Mouse (Mus musculus): ENCODE measurements around the gene Stx6.

The Stx6 gene

GRCm38 (mm10) chr1:155236306-155237024 lies 78.0 kb downstream of the Stx6 start:
- POLR2A ChIA-PET, result interaction anchor here in 3 of 4 experiments (0.6 to 3.3 kb wide), 8 partner anchors 8 to 598 kb away, joined by 3 to 16 read pairs (median 4); partner anchors contain the start of genes BC034090 (in 1 of the 3) and Ier5 (in 1 of the 3)
- CTCF ChIA-PET, result interaction anchor here (0.6 to 2.3 kb wide), 6 partner anchors 12 to 45 kb away, joined by 3 to 16 read pairs (median 4); no protein-coding TSS in a partner anchor

DNA sequence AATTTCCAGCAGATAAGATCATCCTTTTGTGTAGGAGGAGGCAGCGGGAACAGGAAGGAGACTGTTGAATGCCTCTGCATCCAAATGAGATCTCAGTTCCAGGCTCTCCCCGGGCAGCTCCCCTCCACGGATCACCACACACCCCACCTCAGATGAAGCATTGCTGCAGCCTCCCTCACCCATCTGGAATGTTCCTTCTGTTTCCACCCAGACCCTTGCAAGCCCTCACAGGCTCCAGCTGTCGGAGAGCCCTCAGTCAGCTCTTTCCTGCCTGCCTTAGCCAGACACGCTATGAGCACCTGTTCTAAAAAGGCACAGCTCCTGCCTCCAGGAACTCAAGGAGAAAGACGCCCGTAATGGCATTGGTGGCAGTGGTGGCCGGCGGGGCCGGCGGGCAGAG lies 78.9 kb downstream of the Stx6 start:
- CTCF ChIA-PET, result interaction anchor here (0.7 to 2.3 kb wide), 6 partner anchors 10 to 211 kb away, joined by 3 to 16 read pairs (median 4); no protein-coding TSS in a partner anchor
- POLR2A ChIA-PET, result interaction anchor here in 3 of 4 experiments (0.7 to 3.3 kb wide), 7 partner anchors 8 to 197 kb away, joined by 3 to 16 read pairs (median 4); partner anchors contain the start of gene Ier5 (in 1 of the 3)

DNA sequence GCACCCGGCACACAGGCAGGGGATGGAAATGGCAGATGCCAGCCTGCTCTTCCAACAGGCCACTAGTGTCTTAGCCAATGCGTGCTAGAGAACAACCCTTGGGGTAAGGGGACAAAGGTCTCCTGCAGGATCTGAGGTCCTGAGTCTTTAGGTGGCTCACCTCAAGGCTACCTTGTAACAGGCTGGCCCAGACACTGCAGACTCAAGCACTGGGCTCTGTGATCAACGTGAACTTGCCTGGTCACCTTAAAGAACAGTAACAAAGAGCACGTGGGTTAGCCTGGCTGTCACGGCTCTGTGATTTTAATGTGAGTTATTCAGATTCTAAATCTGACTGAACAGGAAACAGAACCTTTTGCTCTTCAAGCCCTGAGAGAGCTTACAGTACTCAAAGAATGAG lies 79.6 kb downstream of the Stx6 start:
- CTCF ChIA-PET, result interaction anchor here in 2 of 4 experiments (0.8 to 2.3 kb wide), 3 partner anchors 9 to 212 kb away, joined by 3 to 16 read pairs (median 3); no protein-coding TSS in a partner anchor
- POLR2A ChIA-PET, result interaction anchor here in 1 of 4 experiments (0.7 to 3.3 kb wide), 2 partner anchors 14 to 139 kb away, joined by 3 to 16 read pairs; partner anchors contain the start of gene Ier5

DNA sequence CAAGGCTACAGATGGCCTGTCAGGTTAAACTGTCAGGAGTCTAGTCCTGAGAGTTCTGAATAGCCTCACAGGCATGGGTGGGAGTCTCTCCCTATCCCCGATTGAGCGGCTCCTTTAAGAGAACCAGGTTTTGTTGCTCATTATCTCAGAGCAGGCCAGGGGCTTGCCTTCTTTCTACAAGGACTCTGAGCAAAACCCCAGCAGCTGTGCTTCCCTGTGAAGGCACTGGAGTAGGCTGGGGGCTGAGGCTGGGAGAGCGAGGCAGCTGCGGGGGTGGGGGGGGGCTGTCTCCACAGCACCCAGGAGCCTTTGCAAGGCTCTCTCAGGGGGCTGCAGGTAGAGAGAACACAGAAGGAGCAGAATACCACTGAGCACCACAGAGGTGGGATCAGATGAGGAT lies 80.7 kb downstream of the Stx6 start:
- ChIA-PET CTCF (interaction anchor here in 2 of 4 experiments (0.6 to 0.7 kb wide), 2 partner anchors 15 to 290 kb away, joined by 3 read pairs; no protein-coding TSS in a partner anchor), POLR2A (interaction anchor here in 1 of 4 experiments (3.3 kb wide), 1 partner anchor 140 kb away, joined by 16 read pairs; the partner anchor contains the start of gene Ier5)

- POLR2A ChIA-PET, result interaction anchor here in 3 of 4 experiments (0.5 to 0.7 kb wide), 3 partner anchors 9 to 190 kb away, joined by 3 to 4 read pairs (median 4); no protein-coding TSS in a partner anchor
- CTCF ChIA-PET, result interaction anchor here in 3 of 4 experiments (0.7 to 1.0 kb wide), 3 partner anchors 16 kb away, joined by 3 to 4 read pairs (median 3); no protein-coding TSS in a partner anchor
These were observed 81.6 kb downstream of the Stx6 start for GRCm38 (mm10) chr1:155239962-155240717.

- POLR2A ChIA-PET, result interaction anchor here in 2 of 4 experiments (0.5 to 1.0 kb wide), 4 partner anchors 8 to 185 kb away, joined by 3 to 4 read pairs (median 4); no protein-coding TSS in a partner anchor
- CTCF ChIA-PET, result interaction anchor here in 3 of 4 experiments (1.0 to 1.5 kb wide), 4 partner anchors 11 to 40 kb away, joined by 3 to 4 read pairs (median 3); no protein-coding TSS in a partner anchor
These were observed 83.4 kb downstream of the Stx6 start for GRCm38 (mm10) chr1:155241701-155242487.

GRCm38 (mm10) chr1:155242488-155242745 lies 83.9 kb downstream of the Stx6 start:
- ChIA-PET CTCF (interaction anchor here in 3 of 4 experiments (1.0 to 1.5 kb wide), 3 partner anchors 11 to 18 kb away, joined by 3 to 4 read pairs (median 3); no protein-coding TSS in a partner anchor), POLR2A (interaction anchor here in 2 of 4 experiments (0.5 to 1.0 kb wide), 4 partner anchors 9 to 186 kb away, joined by 3 to 4 read pairs (median 4); no protein-coding TSS in a partner anchor)

GRCm38 (mm10) chr1:155243797-155244770 lies 85.6 kb downstream of the Stx6 start, which contains the start of gene BC034090:
BC034090 (minus strand) TSS chr1:155244444.
- ChIA-PET POLR2A (interaction anchor here in 3 of 4 experiments (0.5 to 2.4 kb wide), 26 partner anchors 7 to 314 kb away, joined by 3 to 7 read pairs (median 4); partner anchors contain the start of genes Ier5 (in 3 of the 3) and Acbd6 (in 1 of the 3)), CTCF (interaction anchor here in 3 of 4 experiments (1.3 to 2.1 kb wide), 7 partner anchors 10 to 293 kb away, joined by 3 to 13 read pairs (median 3); no protein-coding TSS in a partner anchor)

GRCm38 (mm10) chr1:155244771-155245211 lies 86.3 kb downstream of the Stx6 start:
- ChIA-PET POLR2A (interaction anchor here in 3 of 4 experiments (0.5 to 2.4 kb wide), 27 partner anchors 8 to 314 kb away, joined by 3 to 7 read pairs (median 4); partner anchors contain the start of genes Ier5 (in 3 of the 3) and Acbd6 (in 1 of the 3)), CTCF (interaction anchor here in 3 of 4 experiments (0.5 to 2.1 kb wide), 9 partner anchors 11 to 477 kb away, joined by 3 to 13 read pairs (median 4); no protein-coding TSS in a partner anchor)

DNA sequence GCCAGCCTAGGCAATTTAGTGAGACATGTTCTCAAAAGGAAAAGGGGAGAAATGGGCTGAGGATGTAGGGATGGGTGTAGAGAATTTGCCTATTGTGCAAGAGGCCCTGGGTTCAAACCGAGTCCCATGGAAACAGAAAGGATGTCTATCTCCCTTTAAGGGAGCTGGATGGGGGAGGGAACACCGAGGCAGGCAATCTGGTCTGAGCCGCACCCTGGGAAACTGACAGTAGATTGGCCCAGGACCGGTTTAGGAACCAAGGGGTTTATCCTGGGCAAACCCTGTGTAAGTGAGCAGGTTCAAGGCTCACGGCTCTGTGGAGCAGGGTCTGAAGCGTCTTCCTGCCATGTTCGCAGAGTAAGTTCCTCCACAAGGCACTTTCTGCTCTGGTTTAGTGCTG lies 87.0 kb downstream of the Stx6 start:
- ChIA-PET POLR2A (interaction anchor here in 3 of 4 experiments (0.5 to 2.4 kb wide), 13 partner anchors 9 to 313 kb away, joined by 3 to 7 read pairs (median 4); partner anchors contain the start of gene Ier5 (in 3 of the 3)), CTCF (interaction anchor here in 2 of 4 experiments (0.6 to 2.1 kb wide), 4 partner anchors 11 to 476 kb away, joined by 3 to 12 read pairs (median 5); no protein-coding TSS in a partner anchor)

GRCm38 (mm10) chr1:155247441-155247840 lies 88.9 kb downstream of the Stx6 start:
- CTCF ChIA-PET, result interaction anchor here in 3 of 4 experiments (0.8 to 1.9 kb wide), 4 partner anchors 9 to 34 kb away, joined by 3 to 5 read pairs (median 4); no protein-coding TSS in a partner anchor

GRCm38 (mm10) chr1:155248041-155248440 lies 89.5 kb downstream of the Stx6 start:
- CTCF ChIA-PET, result interaction anchor here in 2 of 4 experiments (0.8 to 1.9 kb wide), 3 partner anchors 10 to 34 kb away, joined by 3 to 5 read pairs (median 4); no protein-coding TSS in a partner anchor
- POLR2A ChIA-PET, result interaction anchor here in 2 of 4 experiments (0.6 to 1.5 kb wide), 3 partner anchors 8 to 173 kb away, joined by 3 to 5 read pairs (median 3); no protein-coding TSS in a partner anchor

More at GRCm38 (mm10) chr1:155247441-155247840, 88.9 kb downstream of the Stx6 start:
- POLR2A ChIA-PET, result interaction anchor here in 3 of 4 experiments (0.6 to 1.5 kb wide), 5 partner anchors 9 to 172 kb away, joined by 3 to 5 read pairs (median 3); partner anchors contain the start of gene Ier5 (in 1 of the 3)

DNA sequence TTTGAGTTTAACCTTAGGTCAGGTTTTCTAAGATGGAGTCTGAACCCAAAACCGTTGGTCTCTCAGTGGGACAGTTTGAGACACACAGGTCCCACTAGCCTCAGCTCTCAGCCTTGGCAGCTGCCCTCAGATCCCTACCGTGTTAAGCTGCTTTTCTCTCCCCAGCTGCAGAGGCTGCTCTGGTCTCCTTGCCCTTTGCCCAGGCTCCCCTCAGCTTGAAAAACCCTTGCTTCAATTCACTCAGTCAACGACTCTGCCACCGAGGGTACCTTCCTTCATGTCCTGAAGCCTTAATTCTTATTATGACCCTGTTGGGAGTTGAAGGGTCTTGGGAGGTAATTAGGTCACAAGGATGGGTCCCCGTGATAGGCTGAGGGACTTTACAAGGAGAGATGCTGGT lies 91.4 kb downstream of the Stx6 start:
- CTCF ChIA-PET, result interaction anchor here in 1 of 4 experiments (1.3 kb wide), 1 partner anchor 32 kb away, joined by 4 read pairs; no protein-coding TSS in a partner anchor
- POLR2A ChIA-PET, result interaction anchor here in 2 of 4 experiments (0.6 to 0.7 kb wide), 2 partner anchors 31 to 309 kb away, joined by 3 read pairs; no protein-coding TSS in a partner anchor

DNA sequence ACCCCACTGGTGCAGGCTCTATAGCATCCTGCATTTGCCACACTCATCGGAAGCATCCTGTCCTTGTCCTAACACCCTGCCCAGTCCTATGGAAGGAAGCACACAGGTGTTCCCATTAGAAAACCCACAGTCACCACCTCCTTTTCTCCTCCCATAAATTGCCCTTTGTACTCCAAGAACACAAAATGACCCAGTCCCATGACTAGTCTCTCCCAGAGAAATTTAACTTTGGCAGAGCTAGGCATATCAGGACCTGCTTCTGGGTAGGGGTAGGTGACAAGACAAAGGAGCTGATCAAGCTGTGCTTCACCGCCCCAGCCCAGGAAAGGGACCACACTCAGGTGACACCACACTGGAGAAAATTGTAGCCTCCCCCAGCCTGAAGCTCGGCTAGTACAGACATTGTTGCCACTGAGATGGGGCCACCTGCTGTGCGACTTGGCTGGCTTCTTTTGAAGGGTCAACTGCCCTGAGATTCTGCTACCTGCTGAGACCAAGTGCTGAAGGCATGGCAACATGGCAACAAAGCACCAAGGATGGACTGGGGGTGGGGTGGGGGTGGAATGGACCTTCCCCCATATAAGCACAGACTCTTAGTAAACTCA lies 92.1 kb downstream of the Stx6 start:
- ChIA-PET CTCF (no interaction called here), POLR2A (interaction anchor here in 1 of 4 experiments (0.6 kb wide), 1 partner anchor 30 kb away, joined by 3 read pairs; no protein-coding TSS in a partner anchor)

DNA sequence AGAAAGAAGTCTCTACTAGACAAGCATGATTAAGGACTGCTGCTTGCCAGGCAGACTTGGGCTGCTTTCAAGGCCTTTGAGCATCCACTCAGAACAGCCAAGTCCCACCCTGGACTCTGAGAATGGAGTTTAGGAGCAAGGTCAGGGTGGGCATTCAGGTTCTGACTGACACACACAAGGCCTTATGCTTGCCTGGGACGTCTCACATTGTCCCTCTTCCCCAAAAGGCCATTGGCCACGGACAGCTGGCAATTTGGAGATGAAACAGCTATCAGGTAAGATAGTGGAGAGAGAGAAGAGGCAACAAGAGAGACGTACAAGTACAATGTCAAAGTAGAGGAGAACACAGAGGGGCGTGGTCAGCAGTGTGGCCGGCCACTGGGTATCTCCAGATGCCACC lies 93.1 kb downstream of the Stx6 start:
- ChIA-PET CTCF (no interaction called here), POLR2A (interaction anchor here in 1 of 4 experiments (0.5 kb wide), 1 partner anchor 306 kb away, joined by 3 read pairs; the partner anchor contains the start of gene Acbd6)
